Mouse (Mus musculus): ENCODE measurements around the gene Tnfsf9.

DNA sequence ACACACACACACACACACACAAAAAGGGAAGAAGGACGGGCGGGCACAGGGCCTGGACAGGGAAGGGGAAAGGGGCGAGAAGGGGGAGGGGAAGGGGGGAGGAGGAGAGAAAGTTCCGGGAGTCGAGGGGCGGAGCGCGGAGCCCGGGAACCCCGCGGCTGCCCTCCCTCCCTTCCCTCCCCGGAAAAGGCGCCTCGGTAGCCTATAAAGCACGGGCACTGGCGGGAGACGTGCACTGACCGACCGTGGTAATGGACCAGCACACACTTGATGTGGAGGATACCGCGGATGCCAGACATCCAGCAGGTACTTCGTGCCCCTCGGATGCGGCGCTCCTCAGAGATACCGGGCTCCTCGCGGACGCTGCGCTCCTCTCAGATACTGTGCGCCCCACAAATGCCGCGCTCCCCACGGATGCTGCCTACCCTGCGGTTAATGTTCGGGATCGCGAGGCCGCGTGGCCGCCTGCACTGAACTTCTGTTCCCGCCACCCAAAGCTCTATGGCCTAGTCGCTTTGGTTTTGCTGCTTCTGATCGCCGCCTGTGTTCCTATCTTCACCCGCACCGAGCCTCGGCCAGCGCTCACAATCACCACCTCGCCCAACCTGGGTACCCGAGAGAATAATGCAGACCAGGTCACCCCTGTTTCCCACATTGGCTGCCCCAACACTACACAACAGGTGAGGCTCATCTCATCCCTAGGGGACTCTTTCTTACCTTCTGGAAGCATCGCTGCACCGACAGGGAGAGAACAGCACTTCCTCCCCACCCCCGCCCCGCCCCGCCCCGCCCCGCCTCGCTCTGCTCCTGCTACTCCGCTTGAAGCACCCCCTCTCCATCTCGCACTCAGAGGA, at the start of gene Tnfsf9:
- TF ChIP-seq CTCF (IDR thresholded peaks at IDR 0.05; ENCODE audit: borderline replicate concordance, insufficient read depth, low read depth, low read length) (no peak), POLR2A (IDR thresholded peaks at IDR 0.05; ENCODE audit: borderline replicate concordance, insufficient read depth, low read length) (peak; percentile 61; the same call in 1 of the 2 replicates)

Measured in cerebellum, adult 2 months (tissue).